Mouse (Mus musculus): ENCODE results near the gene Tns3.

DNA sequence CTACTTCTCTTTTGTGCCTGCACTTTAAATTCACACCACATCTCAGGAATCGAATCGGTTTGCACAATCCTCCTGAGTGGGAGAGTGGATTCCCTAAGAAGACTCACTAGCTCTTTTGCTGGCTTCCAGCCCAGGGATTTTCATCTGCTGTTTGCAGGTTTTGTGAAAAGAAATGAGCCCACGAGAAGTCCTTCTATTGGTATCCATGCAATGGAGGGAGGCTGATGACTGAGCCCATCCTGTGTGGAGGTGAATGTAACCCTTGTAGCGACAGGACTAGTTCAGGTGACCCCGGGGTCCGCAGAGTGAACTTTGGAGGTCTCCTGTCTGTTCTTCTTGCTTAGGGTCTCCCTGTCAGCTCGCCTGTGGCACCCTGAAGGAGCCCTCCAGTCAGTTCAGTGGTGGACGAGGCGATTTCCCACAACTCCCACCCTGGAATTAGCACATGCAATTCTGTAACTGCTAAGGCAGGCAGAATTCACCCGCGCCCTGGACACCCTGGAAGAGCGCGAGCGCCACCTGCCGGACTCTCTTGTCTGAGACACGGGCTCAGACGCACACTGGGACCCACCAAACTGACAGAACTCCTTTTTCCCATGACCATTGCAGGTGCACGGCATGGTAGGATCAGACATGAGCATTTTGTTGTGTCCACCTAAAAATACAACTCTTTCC lies 259.0 kb downstream of the Tns3 start:
- TF ChIP-seq EP300 (IDR thresholded peaks at IDR 0.05; ENCODE audit: low read depth in 1 of 2, low read length in 2 of 2) (no peak), MAX (IDR thresholded peaks at IDR 0.05; ENCODE audit: low read length) (no peak)

All from MEL (cell line).